Mouse (Mus musculus) heart, embryonic 16.5 days (tissue): ENCODE measurements at regions not wholly inside any gene's neighbourhood (a gene's known extent, or its start where the extent isn't known, plus 50 kb on each side); places are given as distances from the start of the nearest gene placed in this dataset.
A peak's percentile ranks its signal among the peaks of the same experiment; 100 is the strongest.
"Not testable (repeated sequence)": the region's sequence is repeated elsewhere in the genome, so short reads cannot be mapped to it uniquely, and the experiment has no call there.

Experiments
- ATAC-seq: fragments of 200-750 bp; cut with Nextera tagmentation; replicated peaks from 2 replicates; pipeline ENCODE4 v1.8.0; 2017; ENCODE audit warnings: moderate number of reproducible peaks; ENCODE audit not compliant: insufficient read depth, low FRiP score; ENCODE audit errors: extremely low read depth
- H3K27ac ChIP-seq: fragments of 300-500 bp; sonication (generic); 2 replicates; pipeline ENCODE4 v1.5.1; 2014; ENCODE audit warnings: mild to moderate bottlenecking, low read length, control low read depth, moderate library complexity
- H3K27me3 ChIP-seq: fragments of 300-500 bp; sonication (generic); 2 replicates; pipeline ENCODE4 v1.6.1; 2014; ENCODE audit warnings: low read length, mixed read lengths; ENCODE audit not compliant: control insufficient read depth, insufficient read depth
- H3K36me3 ChIP-seq: fragments of 300-500 bp; sonication (generic); 2 replicates; pipeline ENCODE4 v1.6.1; 2014; ENCODE audit not compliant: control insufficient read depth, insufficient read depth
- H3K4me1 ChIP-seq: fragments of 300-500 bp; sonication (generic); 2 replicates; pipeline ENCODE4 v1.6.1; 2014; ENCODE audit warnings: low read length, mixed read lengths; ENCODE audit not compliant: control insufficient read depth, insufficient read depth
- H3K4me2 ChIP-seq: fragments of 300-500 bp; sonication (generic); 2 replicates; pipeline ENCODE4 v1.6.1; 2014; ENCODE audit warnings: low read depth, mild to moderate bottlenecking, control low read depth, low read length
- H3K4me3 ChIP-seq: fragments of 300-500 bp; sonication (generic); 2 replicates; pipeline ENCODE4 v1.5.1; 2014; ENCODE audit warnings: mild to moderate bottlenecking, control low read depth, low read length
- H3K9ac ChIP-seq: fragments of 300-500 bp; sonication (generic); 2 replicates; pipeline ENCODE4 v1.6.1; 2014; ENCODE audit warnings: low read length, control low read depth
- H3K9me3 ChIP-seq: fragments of 300-500 bp; sonication (generic); replicated peaks from 2 replicates; pipeline ENCODE4 v1.6.1; 2016; ENCODE audit warnings: low read length; ENCODE audit not compliant: control insufficient read depth
- WGBS: fragments of 180-500 bp; shearing (Covaris S2); extraction: QIAGEN DNeasy Blood & Tissue Kit; methylation state at CpG from one replicate; pipeline ENCODE4 v1.1.7; 2014; 5-methylcytosine and 5-hydroxymethylcytosine counted together

DNA sequence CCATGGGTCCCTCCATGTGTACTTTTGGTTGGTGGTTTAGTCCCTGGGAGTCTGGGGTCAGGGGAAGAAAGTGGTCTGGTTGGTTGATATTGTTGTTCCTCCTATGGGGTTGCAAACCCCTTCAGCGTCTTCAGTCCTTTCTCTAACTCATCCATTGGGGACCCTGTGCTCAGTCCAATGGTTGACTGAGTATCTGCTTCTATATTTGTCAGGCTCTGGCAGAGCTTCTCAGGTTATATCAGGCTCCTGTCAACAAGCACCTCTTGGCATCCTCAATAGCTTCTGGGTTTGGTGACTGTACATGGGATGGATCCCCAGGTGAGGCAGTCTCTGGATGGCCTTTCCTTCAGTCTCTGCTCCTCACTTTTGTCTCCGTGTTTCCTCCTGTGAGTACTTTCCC lies 170.4 kb upstream of the Ift57 start:
- H3K9ac ChIP-seq, H3K4me1 ChIP-seq, H3K36me3 ChIP-seq, H3K4me2 ChIP-seq, ATAC-seq, H3K27me3 ChIP-seq, H3K9me3 ChIP-seq, H3K27ac ChIP-seq, H3K4me3 ChIP-seq: not testable (repeated sequence)
- WGBS, result 69% methylated on average over 2 of the region's 2 CpGs

DNA sequence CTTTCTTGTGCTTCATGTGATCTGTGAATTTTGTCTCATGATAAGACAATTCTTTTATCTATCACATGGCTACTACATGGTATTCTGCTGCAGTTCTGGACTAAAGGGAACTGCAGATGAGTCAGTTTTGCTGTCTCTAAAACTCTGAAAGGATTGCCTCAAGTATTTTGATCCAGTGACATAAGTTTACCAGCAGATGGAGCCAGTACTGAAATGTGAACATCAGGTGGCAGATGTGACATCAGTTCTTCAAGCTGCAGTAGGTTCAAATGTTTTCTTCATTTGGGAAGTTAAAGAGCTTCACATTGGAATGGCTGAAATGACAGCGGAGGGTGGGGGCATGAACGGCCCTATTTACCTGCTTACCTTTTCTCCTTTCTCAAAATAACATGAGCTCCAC lies 170.0 kb upstream of the Ift57 start:
- Histone ChIP-seq H3K4me3 (no peak overlapping the region), H3K9ac (no peak overlapping the region), H3K4me1 (peaks cover 12% of the 10 kb centered on the region), H3K4me2 (no peak overlapping the region), H3K27me3 (no peaks in the 10 kb centered on the region), H3K9me3 (no peaks in the 10 kb centered on the region), H3K36me3 (no peaks in the 10 kb centered on the region), H3K27ac (no peak overlapping the region)
- no peak for ATAC-seq
- 56% methylated on average over 2 of the region's 2 CpGs for WGBS

DNA sequence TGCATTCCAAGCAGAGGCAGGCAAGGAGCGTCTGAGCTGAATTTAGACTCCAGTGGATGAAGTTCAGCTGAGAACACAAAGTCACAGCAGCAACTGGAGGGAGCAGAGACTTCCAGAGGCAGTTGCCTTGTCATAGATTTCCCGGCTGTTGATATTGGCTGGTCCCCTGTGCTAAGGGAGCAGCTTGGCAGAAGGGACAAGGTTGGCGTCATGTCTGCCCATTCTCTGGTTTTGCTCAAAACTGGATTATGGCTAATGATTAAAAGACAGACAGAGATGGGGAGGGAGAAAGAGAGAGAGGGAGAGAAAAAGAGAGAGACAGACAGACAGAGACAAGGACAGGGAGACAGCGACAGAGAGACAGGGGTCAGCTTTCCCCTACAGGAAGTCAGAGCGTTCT lies 169.0 kb upstream of the Ift57 start:
- ATAC-seq, result no peak
- H3K36me3 ChIP-seq, result no peaks in the 10 kb centered on the region
- 58% methylated on average over 5 of the region's 5 CpGs for WGBS
- H3K9me3 ChIP-seq, result no peaks in the 10 kb centered on the region
- no peak overlapping the region for H3K4me3 ChIP-seq
- H3K27ac ChIP-seq, result peak overlapping the region; percentile 24; the same call in 1 of the 2 replicates
- no peaks in the 10 kb centered on the region for H3K27me3 ChIP-seq
- no peak overlapping the region for H3K4me2 ChIP-seq
- H3K9ac ChIP-seq, result no peak overlapping the region
- H3K4me1 ChIP-seq, result peaks cover 12% of the 10 kb centered on the region

- H3K36me3 ChIP-seq, result no peaks in the 10 kb centered on the region
- H3K4me3 ChIP-seq, result no peak overlapping the region
- peaks cover 12% of the 10 kb centered on the region for H3K4me1 ChIP-seq
- H3K27ac ChIP-seq, result no peak overlapping the region
- H3K9me3 ChIP-seq, result no peaks in the 10 kb centered on the region
- H3K4me2 ChIP-seq, result no peak overlapping the region
- H3K27me3 ChIP-seq, result no peaks in the 10 kb centered on the region
- no peak for ATAC-seq
- no peak overlapping the region for H3K9ac ChIP-seq
- 84% methylated on average over 7 of the region's 7 CpGs for WGBS
Measured at GRCm38 (mm10) chr16:49532071-49532686, 166.9 kb upstream of the Ift57 start.

GRCm38 (mm10) chr16:49533498-49533998 lies 165.5 kb upstream of the Ift57 start:
- WGBS, result 22% methylated on average over 4 of the region's 4 CpGs
- Histone ChIP-seq H3K4me1 (peaks cover 12% of the 10 kb centered on the region), H3K4me3 (no peak overlapping the region), H3K27me3 (no peaks in the 10 kb centered on the region), H3K4me2 (0 out of 2 replicates have a peak overlapping the region, but pooled peaks have one; percentile 18), H3K9me3 (no peaks in the 10 kb centered on the region), H3K9ac (no peak overlapping the region), H3K27ac (peak overlapping the region; percentile 51), H3K36me3 (no peaks in the 10 kb centered on the region)
- ATAC-seq, result peak; percentile 37; the same call in 1 of the 2 replicates

DNA sequence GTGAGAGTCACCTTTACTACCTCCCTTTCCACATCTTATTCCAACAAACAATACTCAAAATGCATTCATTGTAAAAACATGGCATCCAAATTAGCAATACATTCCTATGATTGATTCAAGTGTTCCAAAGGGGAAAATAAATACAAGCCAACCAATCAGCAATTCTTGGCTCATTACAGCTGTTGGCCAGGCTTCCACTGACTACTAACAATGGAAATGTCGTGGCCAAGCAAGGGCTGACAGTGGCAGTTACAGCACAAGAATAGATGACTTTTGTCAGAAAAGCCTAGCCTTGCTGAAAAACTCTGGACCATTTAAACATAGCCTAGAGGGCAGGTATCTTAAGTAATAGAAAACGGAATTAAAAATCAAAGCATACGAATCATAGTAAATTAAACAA lies 148.8 kb upstream of the Ift57 start:
- no peak overlapping the region for H3K27ac ChIP-seq
- no peak overlapping the region for H3K9ac ChIP-seq
- H3K4me2 ChIP-seq, result no peak overlapping the region
- no peaks in the 10 kb centered on the region for H3K9me3 ChIP-seq
- no peak for ATAC-seq
- no peak overlapping the region for H3K4me3 ChIP-seq
- no peaks in the 10 kb centered on the region for H3K27me3 ChIP-seq
- 74% methylated on average over 3 of the region's 3 CpGs for WGBS
- no peaks in the 10 kb centered on the region for H3K4me1 ChIP-seq
- H3K36me3 ChIP-seq, result no peaks in the 10 kb centered on the region

DNA sequence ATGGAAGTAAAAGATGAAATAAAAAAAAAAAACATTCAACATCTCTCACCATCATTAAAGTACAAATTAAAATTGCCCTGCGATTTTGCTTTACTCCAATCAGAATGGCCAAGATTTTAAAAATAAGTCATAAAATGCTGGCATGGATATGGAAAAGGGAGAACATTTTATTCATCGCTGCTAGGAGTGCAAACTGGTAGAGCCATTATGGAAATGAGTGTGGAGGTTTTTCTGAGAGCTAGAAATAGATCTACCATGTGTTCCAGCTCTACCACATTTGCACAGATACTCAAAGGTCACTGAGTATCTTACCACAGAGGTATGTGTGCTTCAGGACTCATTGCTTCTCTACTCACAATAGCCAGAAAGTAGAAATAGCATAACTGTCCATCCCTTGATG lies 129.0 kb upstream of the Ift57 start:
- Histone ChIP-seq H3K27ac (no peak overlapping the region), H3K9me3 (no peaks in the 10 kb centered on the region), H3K4me2 (no peak overlapping the region), H3K4me3 (no peak overlapping the region), H3K27me3 (no peaks in the 10 kb centered on the region), H3K4me1 (peaks cover 9% of the 10 kb centered on the region; the same call in 1 of the 2 replicates), H3K36me3 (no peaks in the 10 kb centered on the region), H3K9ac (no peak overlapping the region)
- ATAC-seq, result no peak
- WGBS, result 90% methylated on average over 2 of the region's 2 CpGs

DNA sequence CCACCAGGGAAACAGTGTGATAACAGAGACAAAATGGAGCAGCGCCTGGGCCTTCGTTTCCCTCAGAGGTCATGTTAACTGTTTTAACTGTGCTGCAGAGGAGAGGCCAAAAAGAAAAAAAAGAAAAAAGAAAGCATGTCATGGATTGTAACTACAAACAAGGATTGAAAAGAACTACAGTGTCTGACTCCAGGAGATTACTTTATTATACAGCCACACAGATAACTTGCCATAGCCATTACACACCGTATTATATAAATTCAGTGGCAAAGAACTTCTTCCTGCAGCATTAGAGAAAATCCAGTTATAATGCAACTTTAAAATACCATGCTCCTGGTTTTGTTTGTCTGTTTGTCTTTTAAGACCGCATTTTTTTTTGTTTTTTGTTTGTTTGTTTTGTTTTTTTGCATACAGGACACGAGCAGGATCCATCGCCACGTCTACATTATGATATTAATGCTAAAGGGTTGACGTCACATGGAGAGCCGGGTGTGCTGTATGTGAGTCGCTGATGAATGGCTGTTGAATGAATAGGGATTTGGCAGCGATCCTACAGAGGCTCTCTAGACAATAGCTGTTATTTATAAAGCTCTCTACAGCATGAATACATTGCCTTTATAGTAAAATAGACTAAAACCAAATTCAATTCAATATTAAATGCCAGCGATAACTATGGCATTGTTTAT lies 126.4 kb upstream of the Ift57 start:
- H3K4me2 ChIP-seq, result peak overlapping the region; percentile 12
- H3K9me3 ChIP-seq, result no peaks in the 10 kb centered on the region
- no peak overlapping the region for H3K27ac ChIP-seq
- peak; percentile 65; the same call in 1 of the 2 replicates for ATAC-seq
- H3K36me3 ChIP-seq, result no peaks in the 10 kb centered on the region
- WGBS, result 45% methylated on average over 12 of the region's 12 CpGs
- H3K27me3 ChIP-seq, result no peaks in the 10 kb centered on the region
- H3K4me3 ChIP-seq, result no peak overlapping the region
- H3K4me1 ChIP-seq, result peaks cover 9% of the 10 kb centered on the region; the same call in 1 of the 2 replicates
- H3K9ac ChIP-seq, result no peak overlapping the region

DNA sequence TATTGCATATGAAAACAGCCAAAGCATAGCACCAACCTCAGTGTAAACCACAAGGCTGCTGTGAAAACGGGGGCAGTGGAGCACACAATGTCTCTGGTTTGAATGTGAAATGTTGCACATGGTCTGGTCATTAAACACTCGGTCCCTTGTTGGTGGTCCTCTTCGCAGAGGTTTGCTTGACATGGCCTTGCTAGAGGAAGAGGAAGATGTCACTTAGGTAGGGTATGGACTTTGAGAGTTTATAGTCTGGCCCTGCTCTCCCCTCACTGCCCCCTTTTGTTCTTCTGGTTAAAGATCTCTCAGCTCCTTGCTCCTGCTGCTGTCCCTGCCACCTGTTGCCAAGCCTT lies 125.9 kb upstream of the Ift57 start:
- no peaks in the 10 kb centered on the region for H3K27me3 ChIP-seq
- no peak for ATAC-seq
- H3K9ac ChIP-seq, result no peak overlapping the region
- WGBS, result 80% methylated on average over 3 of the region's 3 CpGs
- H3K36me3 ChIP-seq, result no peaks in the 10 kb centered on the region
- H3K27ac ChIP-seq, result no peak overlapping the region
- H3K9me3 ChIP-seq, result no peaks in the 10 kb centered on the region
- no peak overlapping the region for H3K4me3 ChIP-seq
- H3K4me1 ChIP-seq, result peaks cover 9% of the 10 kb centered on the region; the same call in 1 of the 2 replicates
- no peak overlapping the region for H3K4me2 ChIP-seq
